ENCODE assay signal across 8 mouse cellular contexts in the genomic region with DNA sequence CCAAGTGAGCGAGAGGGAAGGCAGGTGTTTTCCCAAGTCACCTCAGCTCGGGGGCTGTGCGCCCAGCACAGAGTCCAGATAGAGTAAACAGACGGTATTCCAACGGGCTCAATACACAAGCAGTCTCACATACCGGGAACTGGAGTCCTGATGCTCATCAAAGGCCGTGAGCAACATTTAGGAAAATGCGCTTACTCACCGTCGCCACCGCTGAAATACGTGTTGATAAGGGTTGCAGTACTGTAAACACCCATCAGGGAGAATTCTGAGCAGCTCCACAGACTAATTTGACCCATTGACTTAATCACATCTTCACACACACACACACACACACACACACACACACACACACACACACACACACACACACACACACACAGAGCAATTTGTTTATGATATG. TPM values are rescaled to one million over a fixed set of nuclear protein-coding genes. Genes with fewer than 3 reads are reported as not detected.
A peak's percentile ranks its signal among the peaks of the same experiment; 100 is the strongest.
DNase-seq lines count a peak whose midpoint lies in the region; ATAC-seq lines count a peak whose summit lies in the region.

No protein-coding gene starts in this region.

- no peaks in the 10 kb centered on the region for H3K9me3 ChIP-seq in lung, embryonic 15.5 days
- no peaks in the 10 kb centered on the region for H3K9me3 ChIP-seq in forebrain, embryonic 13.5 days (replicated peaks)
- no peaks in the 10 kb centered on the region for H3K9me3 ChIP-seq in liver, embryonic 13.5 days (replicated peaks)
- no peaks in the 10 kb centered on the region for H3K9me3 ChIP-seq in stomach, embryonic 15.5 days

- intact Hi-C loops in left cerebral cortex, postnatal 4 days (cut with DNase I): no loop called here

- H3K27me3 ChIP-seq in lung, embryonic 15.5 days: peaks cover 20% of the 10 kb centered on the region
- H3K27me3 ChIP-seq in forebrain, embryonic 13.5 days: peaks cover 17% of the 10 kb centered on the region
- peaks cover 13% of the 10 kb centered on the region; the same call in 1 of the 2 replicates for H3K27me3 ChIP-seq in liver, embryonic 13.5 days
- 0 out of 2 replicates have a peak, but pooled peaks cover 3% of the 10 kb centered on the region for H3K27me3 ChIP-seq in stomach, embryonic 15.5 days (replicated peaks)

- H3K4me3 ChIP-seq in lung, embryonic 15.5 days: peak overlapping the region; percentile 57
- peak overlapping the region; percentile 52 for H3K4me3 ChIP-seq in brown adipose tissue, adult 24 weeks (ENCODE audit: insufficient read depth, low read depth, low read length)
- H3K4me3 ChIP-seq in forebrain, embryonic 13.5 days: peak overlapping the region; percentile 56
- H3K4me3 ChIP-seq in liver, embryonic 13.5 days (replicated peaks): peak overlapping the region; percentile 67
- H3K4me3 ChIP-seq in stomach, embryonic 15.5 days (replicated peaks): peak overlapping the region; percentile 54

- H3K9ac ChIP-seq in lung, embryonic 15.5 days: no peak overlapping the region
- H3K9ac ChIP-seq in forebrain, embryonic 13.5 days: peak overlapping the region; percentile 64; the same call in 1 of the 2 replicates
- H3K9ac ChIP-seq in liver, embryonic 13.5 days: peak overlapping the region; percentile 78
- no peak overlapping the region for H3K9ac ChIP-seq in stomach, embryonic 15.5 days

- WGBS in lung, embryonic 15.5 days: 10% methylated on average over 12 of the region's 12 CpGs
- 41% methylated on average over 12 of the region's 12 CpGs for WGBS in forebrain, embryonic 13.5 days
- WGBS in liver, embryonic 13.5 days (ENCODE audit: insufficient replicate concordance): 19% methylated on average over 12 of the region's 12 CpGs
- 14% methylated on average over 12 of the region's 12 CpGs for WGBS in stomach, embryonic 15.5 days

- H3K36me3 ChIP-seq in lung, embryonic 15.5 days: no peaks in the 10 kb centered on the region
- H3K36me3 ChIP-seq in forebrain, embryonic 13.5 days (ENCODE audit: poor library complexity, severe bottlenecking): no peaks in the 10 kb centered on the region
- H3K36me3 ChIP-seq in liver, embryonic 13.5 days: no peaks in the 10 kb centered on the region
- no peaks in the 10 kb centered on the region for H3K36me3 ChIP-seq in stomach, embryonic 15.5 days

- DNase-seq in lung, postnatal 14 days: no peak
- DNase-seq in liver, embryonic 13.5 days: peak; percentile 65
- no peak for DNase-seq in gastrocnemius, adult 18-20 months (ENCODE audit: low spot score)
- DNase-seq in left cerebral cortex, postnatal 4 days: no peak

- H3K27ac ChIP-seq in lung, embryonic 15.5 days: no peak overlapping the region
- no peak overlapping the region for H3K27ac ChIP-seq in brown adipose tissue, adult 24 weeks (replicated peaks; ENCODE audit: low read depth, low read length)
- H3K27ac ChIP-seq in forebrain, embryonic 13.5 days: no peak overlapping the region
- peak overlapping the region; percentile 96 for H3K27ac ChIP-seq in liver, embryonic 13.5 days
- no peak overlapping the region for H3K27ac ChIP-seq in stomach, embryonic 15.5 days

- H3K4me2 ChIP-seq in lung, embryonic 15.5 days: peak overlapping the region; percentile 98
- peak overlapping the region; percentile 96 for H3K4me2 ChIP-seq in forebrain, embryonic 13.5 days
- peak overlapping the region; percentile 99 for H3K4me2 ChIP-seq in liver, embryonic 13.5 days
- peak overlapping the region; percentile 99 for H3K4me2 ChIP-seq in stomach, embryonic 15.5 days

- ATAC-seq in lung, embryonic 15.5 days (ENCODE audit: borderline replicate concordance, extremely low read depth, low FRiP score, low TSS enrichment): no peak
- ATAC-seq in forebrain, embryonic 13.5 days: peak; percentile 20; the same call in 1 of the 2 replicates
- peak; percentile 88 for ATAC-seq in liver, embryonic 13.5 days (ENCODE audit: low read depth)
- ATAC-seq in stomach, embryonic 15.5 days (ENCODE audit: insufficient read depth, low FRiP score, low read depth): peak; percentile 70; the same call in 1 of the 2 replicates

- H3K4me1 ChIP-seq in lung, embryonic 15.5 days: peaks cover 16% of the 10 kb centered on the region
- H3K4me1 ChIP-seq in brown adipose tissue, adult 24 weeks (ENCODE audit: control insufficient read depth, insufficient read depth, insufficient read length, low read length): peaks cover 4% of the 10 kb centered on the region; the same call in 1 of the 2 replicates
- peaks cover 4% of the 10 kb centered on the region for H3K4me1 ChIP-seq in forebrain, embryonic 13.5 days
- peaks cover 24% of the 10 kb centered on the region for H3K4me1 ChIP-seq in liver, embryonic 13.5 days (replicated peaks)
- peaks cover 5% of the 10 kb centered on the region; the same call in 1 of the 2 replicates for H3K4me1 ChIP-seq in stomach, embryonic 15.5 days

RNA-seq across cellular contexts. Expression of gene Shcbp1l, which starts 0.7 kb away (rescaled TPM):
- polyA plus RNA-seq in lung, embryonic 15.5 days (2015; fragmentation: Nextera tagmentation; extraction: Ambion mirVana): 0.15 and 0.36 TPM in 2 replicates
- not detected in 2 replicates for polyA plus RNA-seq in brown adipose tissue, adult 24 weeks (2012; ENCODE audit: insufficient read depth, insufficient read length, missing spikeins)
- polyA plus RNA-seq in forebrain, embryonic 13.5 days (2015; fragmentation: Nextera tagmentation; extraction: Ambion mirVana): 0.14 and 0.21 TPM in 2 replicates
- polyA plus RNA-seq in liver, embryonic 13.5 days (2015; fragmentation: Nextera tagmentation; extraction: Ambion mirVana): 0.21 and 0.23 TPM in 2 replicates
- polyA plus RNA-seq in stomach, embryonic 15.5 days (2015; fragmentation: Nextera tagmentation; extraction: Ambion mirVana): 0.28 and 0.34 TPM in 2 replicates
- total RNA-seq in gastrocnemius, adult 18-20 months (2021): not detected
- 1 to 10 TPM; 2.8 to 3.2 TPM for total RNA-seq in left cerebral cortex, postnatal 4 days (2021)

Comparison
In these comparisons a context has a peak if more than half of its experiments do, and no peak if none do; other contexts are left out.
1. H3K9ac ChIP-seq: peak in forebrain, embryonic 13.5 days (single experiment) and liver, embryonic 13.5 days (single experiment); none in lung, embryonic 15.5 days (single experiment) and stomach, embryonic 15.5 days (single experiment).
2. Peak in every context shown above with its lines, with median percentiles within 50 percentile points of each other: H3K4me2 ChIP-seq and H3K4me3 ChIP-seq.